Comparison of ENCODE assay signal across 21 mouse cellular contexts in the genomic region with DNA sequence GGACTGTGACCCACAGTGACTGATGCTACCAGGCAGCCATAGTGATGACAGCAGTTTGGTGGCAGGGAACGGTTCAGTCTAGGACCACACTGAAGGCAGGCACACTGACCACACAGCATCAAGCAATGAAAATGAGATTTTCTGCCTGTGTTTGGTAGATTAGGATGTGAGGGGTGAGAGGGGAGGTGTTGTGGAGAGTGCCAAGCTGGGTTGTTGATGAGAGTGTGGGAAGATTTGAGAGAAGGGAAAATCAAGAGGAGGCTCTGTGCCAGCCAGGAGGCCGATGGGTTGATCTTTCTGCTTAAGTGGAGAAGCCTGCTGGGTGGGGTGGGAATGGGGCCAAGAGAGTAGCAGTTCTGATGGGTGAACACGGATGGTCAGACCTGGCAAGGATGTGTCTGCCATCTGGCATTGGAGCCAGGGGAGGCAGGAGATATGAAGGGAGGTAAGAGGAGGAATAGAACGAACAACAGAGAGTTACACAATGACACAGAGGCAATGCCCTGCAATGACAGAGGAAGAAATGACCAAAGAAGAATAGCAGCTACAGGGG. TPM values are rescaled to one million over a fixed set of nuclear protein-coding genes. Genes with fewer than 3 reads are reported as not detected.
DNase-seq lines count a peak whose midpoint lies in the region; ATAC-seq and TF ChIP-seq lines count a peak whose summit lies in the region.
"Had no signal": no experiment of that assay in that cellular context is flagged by ENCODE, and none has a peak within 500 bp of the region (broad histone marks: within the 10 kb centered on the region; RNA-seq: fewer than 3 reads in every experiment).

No protein-coding gene starts in this region.

- no peak overlapping the region for H3K4me2 ChIP-seq in lung, postnatal 0 days (replicated peaks; ENCODE audit: low read depth, low read length)
- no peak overlapping the region for H3K4me2 ChIP-seq in hindbrain, embryonic 16.5 days (ENCODE audit: low read length)
- H3K4me2 ChIP-seq: forebrain, embryonic 12.5 days; heart, embryonic 11.5 days; midbrain, embryonic 13.5 days; stomach, embryonic 15.5 days had no signal

- peak; percentile 26 for DNase-seq in adrenal gland, postnatal 25 days
- no peak for DNase-seq in adrenal gland, adult (ENCODE audit: inconsistent age in 2 of 2, low spot score in 1 of 2)
- DNase-seq in lung, postnatal 0 days (ENCODE audit: low spot score) = peak; percentile 38
- no peak for DNase-seq in lung, postnatal 10 days
- peak; percentile 97 for DNase-seq in cerebellum, adult 8-10 months
- no peak for DNase-seq in gastrocnemius, postnatal 36 days
- no peak for DNase-seq in adrenal gland, adult 2 months
- DNase-seq: adrenal gland, postnatal 14 days; gastrocnemius, postnatal 25 days; heart, postnatal 14 days; kidney, adult 9 months; kidney, postnatal 36 days; lung, adult 18-20 months; right cerebral cortex, adult 18-20 months had no signal

- H3K9me3 ChIP-seq in lung, postnatal 0 days (ENCODE audit: low read length) = no peaks in the 10 kb centered on the region
- H3K9me3 ChIP-seq in hindbrain, embryonic 16.5 days (ENCODE audit: control insufficient read depth, low read length) = no peaks in the 10 kb centered on the region
- H3K9me3 ChIP-seq: forebrain, embryonic 12.5 days; midbrain, embryonic 13.5 days; stomach, embryonic 15.5 days had no signal

- ATAC-seq in lung, postnatal 0 days = no peak
- ATAC-seq in hindbrain, embryonic 16.5 days = peak; percentile 90
- ATAC-seq: CD4-positive, CD25-positive, alpha-beta regulatory T cell, adult 4 months; midbrain, embryonic 13.5 days had no signal

- H3K4me1 ChIP-seq in lung, postnatal 0 days (ENCODE audit: insufficient read depth, low read depth, low read length) = no peaks in the 10 kb centered on the region
- no peaks in the 10 kb centered on the region for H3K4me1 ChIP-seq in hindbrain, embryonic 16.5 days (ENCODE audit: control insufficient read depth, insufficient read depth, low read depth, low read length)
- H3K4me1 ChIP-seq: forebrain, embryonic 12.5 days; midbrain, embryonic 13.5 days had no signal

- 47% methylated on average over 4 of the region's 4 CpGs for WGBS in lung, postnatal 0 days
- 54% methylated on average over 4 of the region's 4 CpGs for WGBS in hindbrain, embryonic 16.5 days

- no peaks in the 10 kb centered on the region for H3K36me3 ChIP-seq in lung, postnatal 0 days (ENCODE audit: insufficient read depth, low read length)
- H3K36me3 ChIP-seq in hindbrain, embryonic 16.5 days (ENCODE audit: control insufficient read depth, insufficient read depth, low read length) = no peaks in the 10 kb centered on the region
- H3K36me3 ChIP-seq: forebrain, embryonic 12.5 days; G1E; midbrain, embryonic 13.5 days; stomach, embryonic 15.5 days had no signal

- no peak overlapping the region for H3K27ac ChIP-seq in lung, postnatal 0 days (ENCODE audit: low read length)
- H3K27ac ChIP-seq in hindbrain, embryonic 16.5 days (ENCODE audit: low read depth, low read length) = no peak overlapping the region
- H3K27ac ChIP-seq: forebrain, embryonic 12.5 days; midbrain, embryonic 13.5 days; stomach, embryonic 15.5 days had no signal

- intact Hi-C loops in gastrocnemius, postnatal 36 days (cut with DNase I) = no loop called here

- no peak overlapping the region for H3K4me3 ChIP-seq in lung, postnatal 0 days (ENCODE audit: low read depth, low read length)
- no peak overlapping the region for H3K4me3 ChIP-seq in hindbrain, embryonic 16.5 days (ENCODE audit: low read length)
- H3K4me3 ChIP-seq: forebrain, embryonic 12.5 days; midbrain, embryonic 13.5 days; stomach, embryonic 15.5 days had no signal

- no peaks in the 10 kb centered on the region for H3K27me3 ChIP-seq in lung, postnatal 0 days (replicated peaks; ENCODE audit: insufficient read depth, low read length)
- no peaks in the 10 kb centered on the region for H3K27me3 ChIP-seq in hindbrain, embryonic 16.5 days (replicated peaks; ENCODE audit: control insufficient read depth, insufficient read depth, low read length)
- H3K27me3 ChIP-seq: forebrain, embryonic 12.5 days; midbrain, embryonic 13.5 days; stomach, embryonic 15.5 days had no signal

- TF ChIP-seq CTCF in lung, postnatal 0 days (IDR thresholded peaks at IDR 0.05) = no peak

- no peak overlapping the region for H3K9ac ChIP-seq in lung, postnatal 0 days (replicated peaks; ENCODE audit: low read depth)
- no peak overlapping the region for H3K9ac ChIP-seq in hindbrain, embryonic 16.5 days (ENCODE audit: low read depth, low read length)
- H3K9ac ChIP-seq: forebrain, embryonic 12.5 days; midbrain, embryonic 13.5 days; stomach, embryonic 15.5 days had no signal

- TF ChIP-seq EP300 in lung, postnatal 0 days (IDR thresholded peaks at IDR 0.05) = no peak

RNA-seq across cellular contexts. Expression of gene Svep1, which starts 32.1 kb away (rescaled TPM):
- 9.4 and 9.8 TPM in 2 replicates for total RNA-seq in adrenal gland, postnatal 25 days (2021)
- polyA plus RNA-seq in lung, postnatal 0 days (2015; fragmentation: Nextera tagmentation; extraction: Ambion mirVana) = 3.9 and 5.0 TPM in 2 replicates
- 1.2 and 1.5 TPM in 2 replicates for polyA plus RNA-seq in hindbrain, embryonic 16.5 days (2015; fragmentation: Nextera tagmentation; extraction: Ambion mirVana)
- 1 to 10 TPM; 6.5 to 6.8 TPM for total RNA-seq in gastrocnemius, postnatal 36 days (2021)
- total RNA-seq in adrenal gland, adult 2 months (2021) = 10 to 100 TPM in 1 of 2 experiments, 1 to 10 TPM in 1; 9.7 to 16.7 TPM
- polyA plus RNA-seq in adrenal gland, adult 2 months (2012; rRNA removed) = 2.9 and 3.2 TPM in 2 replicates
- polyA plus RNA-seq: G1E had no signal

Comparison
In these comparisons a context has a peak if more than half of its experiments do, and no peak if none do; other contexts are left out.
1. DNase-seq: peak in adrenal gland, postnatal 25 days (single experiment), lung, postnatal 0 days (single experiment) and cerebellum, adult 8-10 months (single experiment); none in adrenal gland, adult (0 of 2), lung, postnatal 10 days (single experiment), gastrocnemius, postnatal 36 days (0 of 2) and adrenal gland, adult 2 months (single experiment).